Mouse (Mus musculus) right cerebral cortex, postnatal 14 days (tissue): ENCODE measurements at regions not wholly inside any gene's neighbourhood (a gene's known extent, or its start where the extent isn't known, plus 50 kb on each side); places are given as distances from the start of the nearest gene placed in this dataset.
"Not testable (repeated sequence)": the region's sequence is repeated elsewhere in the genome, so short reads cannot be mapped to it uniquely, and the experiment has no call there.

Experiments
- DNase-seq: peaks from one replicate; pipeline ENCODE4 v3.0.0; 2022

DNA sequence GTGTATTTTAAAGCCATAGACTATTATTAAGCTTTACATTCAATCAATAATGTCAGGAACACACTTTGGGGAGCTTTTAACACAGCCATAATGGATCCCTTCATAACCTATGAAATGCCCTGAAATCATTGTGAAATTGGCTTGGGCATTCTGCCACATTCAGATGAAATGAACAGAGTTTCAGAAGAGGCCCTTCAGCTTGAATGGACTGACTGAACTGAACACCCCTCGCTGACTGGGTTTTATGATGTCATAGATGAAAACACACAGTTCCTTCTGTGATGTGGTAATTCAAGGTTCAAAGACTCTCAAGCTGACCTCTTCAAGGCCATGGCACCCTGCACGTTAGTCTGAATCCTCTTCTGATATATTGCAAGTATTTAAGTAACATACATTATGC lies 298.4 kb upstream of the Ercc4 start:
- no peak for DNase-seq

DNA sequence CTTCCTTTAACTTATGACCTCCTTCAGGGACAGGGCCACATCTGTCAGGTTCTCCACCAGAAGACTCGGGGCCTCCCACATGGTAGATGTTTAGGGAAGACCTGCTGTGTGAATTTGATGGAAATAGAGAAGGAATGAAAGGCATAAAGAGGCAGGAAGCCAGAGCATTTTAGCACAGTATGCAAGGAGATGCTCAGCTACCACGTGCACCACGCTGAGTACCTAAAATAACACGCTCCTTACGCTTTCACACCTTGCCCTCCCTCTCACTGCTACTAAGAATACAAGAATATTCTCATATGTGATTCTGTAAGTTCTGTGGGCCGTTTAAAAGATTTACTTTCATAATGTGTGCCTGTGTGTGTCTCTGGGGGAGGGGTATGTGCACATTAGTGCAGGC lies 284.8 kb upstream of the Ercc4 start:
- no peak for DNase-seq

DNA sequence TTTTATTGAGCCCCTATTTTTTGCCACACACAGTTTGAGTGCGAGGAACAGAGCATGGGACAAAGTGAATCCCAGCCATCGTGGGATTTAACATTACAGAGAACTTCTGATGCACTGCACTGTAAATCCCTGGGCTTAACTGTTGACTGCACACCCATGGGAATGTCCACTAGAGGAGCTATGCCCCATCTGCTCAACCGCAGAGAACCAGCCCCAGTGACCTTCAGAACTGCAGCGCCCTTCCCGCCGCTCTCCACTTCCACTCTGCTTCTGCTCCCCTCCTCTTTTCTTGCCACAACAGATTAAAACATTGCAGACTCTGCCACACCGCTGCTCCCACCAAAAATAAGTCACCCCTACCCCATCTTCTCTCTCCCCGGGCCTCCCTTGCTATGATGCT lies 283.3 kb upstream of the Ercc4 start:
- no peak for DNase-seq

DNA sequence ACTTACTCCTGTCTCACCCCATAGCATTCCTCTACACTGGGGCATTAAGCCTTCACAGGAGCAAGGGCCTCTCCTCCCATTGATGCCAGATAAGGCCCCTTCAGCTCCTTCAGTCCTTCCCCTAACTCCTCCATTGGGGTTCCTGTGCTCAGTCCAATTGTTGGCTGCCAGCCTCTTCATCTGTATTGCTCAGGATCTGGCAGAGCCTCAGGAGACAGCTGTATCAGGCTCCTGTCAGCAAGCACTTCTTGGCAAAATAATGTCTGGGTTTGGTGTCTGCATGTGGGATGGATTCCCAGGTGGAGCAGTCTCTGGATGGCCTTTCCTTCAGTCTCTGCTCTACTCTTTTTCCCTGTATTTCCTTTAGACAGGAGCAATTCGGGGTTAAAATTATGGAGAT lies 278.2 kb upstream of the Ercc4 start:
- not testable (repeated sequence) for DNase-seq

DNA sequence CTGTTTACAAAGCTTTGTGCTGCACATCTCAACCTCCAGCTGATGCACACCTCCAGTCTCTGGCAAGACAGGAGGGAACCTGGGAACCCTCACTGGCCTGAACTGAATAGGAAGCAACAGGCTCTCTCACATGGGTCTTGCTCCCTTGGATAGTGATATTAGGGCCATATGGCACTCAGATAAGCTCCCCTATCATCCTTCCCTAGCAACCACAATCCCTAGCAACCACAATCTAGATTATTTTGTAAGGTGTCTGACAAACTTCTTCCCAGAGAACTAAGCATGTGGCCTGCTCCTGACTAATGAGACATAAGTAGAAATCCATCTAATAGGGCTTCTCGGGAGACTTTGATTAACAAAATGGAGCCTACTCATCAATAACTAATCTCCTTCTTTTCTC lies 253.1 kb upstream of the Ercc4 start:
- no peak for DNase-seq

DNA sequence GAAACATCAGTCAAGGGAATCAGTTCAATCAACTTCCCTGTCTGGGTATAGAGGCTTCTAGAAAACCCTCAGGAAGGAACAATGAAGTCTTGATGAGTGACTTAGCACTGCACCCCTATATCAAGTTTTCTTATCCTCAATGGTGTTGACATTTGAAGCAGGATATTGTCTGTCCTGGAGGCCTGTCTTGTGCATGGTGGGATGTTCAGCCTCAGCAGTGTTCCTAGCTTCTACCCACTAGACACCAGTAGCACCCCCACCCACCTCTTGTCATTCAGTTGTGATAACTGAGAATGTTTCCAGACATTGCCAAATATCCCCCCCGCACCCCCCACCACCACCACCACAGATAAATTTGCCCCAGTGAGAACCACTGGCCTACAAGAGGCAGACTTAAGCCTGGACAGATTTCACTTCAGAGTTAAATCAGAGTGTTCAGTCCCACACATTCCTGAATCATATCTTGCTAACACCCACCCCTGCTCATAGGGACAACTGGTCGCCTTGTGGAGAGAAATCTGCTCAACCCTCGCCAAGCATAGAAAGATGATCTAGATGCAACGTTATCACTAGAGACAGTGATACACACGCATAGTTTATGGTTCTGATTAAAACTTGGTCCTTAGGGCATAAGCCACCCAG lies 249.6 kb upstream of the Ercc4 start:
- no peak for DNase-seq

DNA sequence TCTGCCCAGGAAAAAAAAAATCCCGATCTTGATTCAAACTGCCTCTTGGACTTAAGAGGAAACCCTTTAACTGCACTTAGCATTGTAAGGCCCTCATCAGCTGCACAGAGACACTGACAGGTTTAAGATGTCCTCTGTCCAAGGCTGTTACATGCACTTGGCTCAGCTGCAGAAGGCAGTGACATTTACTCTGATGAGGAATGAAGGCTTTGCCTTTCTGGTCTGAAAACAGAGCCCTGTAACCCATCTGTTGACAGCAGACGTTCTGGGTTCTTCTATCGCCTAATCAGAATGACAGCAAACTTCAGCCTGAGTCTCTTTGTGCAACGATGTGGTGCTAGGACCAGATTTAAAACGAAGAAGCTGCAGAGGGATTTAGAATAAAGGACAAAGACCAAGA lies 246.9 kb upstream of the Ercc4 start:
- no peak for DNase-seq

DNA sequence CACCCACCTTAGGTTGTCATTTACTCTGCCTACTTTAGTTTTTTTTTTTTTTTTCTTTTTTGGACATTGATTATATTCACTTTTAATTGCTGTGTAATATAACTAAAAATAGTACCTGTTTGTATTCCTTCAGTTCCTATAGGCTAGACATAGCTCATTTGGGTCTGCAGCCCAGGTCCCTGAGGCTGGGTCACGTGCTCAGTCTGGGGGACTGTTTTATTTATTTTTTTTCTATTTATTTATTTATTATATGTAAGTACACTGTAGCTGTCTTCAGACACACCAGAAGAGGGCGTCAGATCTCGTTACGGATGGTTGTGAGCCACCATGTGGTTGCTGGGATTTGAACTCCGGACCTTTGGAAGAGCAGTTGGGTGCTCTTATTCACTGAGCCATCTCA lies 231.2 kb upstream of the Ercc4 start:
- not testable (repeated sequence) for DNase-seq

DNA sequence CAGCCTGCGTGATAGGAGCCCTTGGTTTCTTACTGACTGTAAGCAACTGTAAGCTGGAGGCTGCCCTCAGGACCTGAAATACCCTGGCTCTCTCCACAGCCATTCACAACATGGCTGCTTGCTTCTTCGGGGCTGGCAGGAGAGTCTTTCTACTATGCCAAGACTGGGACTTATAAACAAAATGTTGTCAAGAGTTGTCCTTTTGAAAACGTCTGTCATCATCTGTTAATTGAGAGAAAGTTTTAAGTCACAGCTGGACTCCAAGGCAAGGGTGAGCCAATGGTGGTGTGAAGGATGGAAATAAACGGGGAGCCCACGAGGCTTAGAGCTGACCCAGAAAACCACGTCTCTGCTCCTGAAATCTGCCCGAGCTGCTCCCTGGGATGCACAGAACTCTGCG lies 229.5 kb upstream of the Ercc4 start:
- no peak for DNase-seq

DNA sequence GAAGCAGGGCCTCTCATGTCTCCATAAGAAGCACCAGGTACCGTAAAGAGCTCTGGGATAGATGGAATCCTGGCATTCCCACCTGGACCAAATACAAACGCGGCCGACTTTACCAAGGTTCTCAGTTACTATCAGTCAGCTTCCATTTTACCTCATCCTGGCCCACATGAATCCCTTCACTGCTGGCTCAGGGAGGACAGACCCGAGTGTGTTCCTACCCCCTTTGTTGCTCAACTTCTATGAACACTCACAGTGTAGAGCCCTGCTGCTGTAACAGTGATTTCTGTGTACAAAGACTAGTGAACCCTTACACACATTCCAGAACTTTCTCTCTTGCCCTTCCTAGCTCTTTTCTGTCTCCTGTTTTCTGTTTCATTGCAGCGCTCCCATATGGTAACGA lies 229.0 kb upstream of the Ercc4 start:
- no peak for DNase-seq

DNA sequence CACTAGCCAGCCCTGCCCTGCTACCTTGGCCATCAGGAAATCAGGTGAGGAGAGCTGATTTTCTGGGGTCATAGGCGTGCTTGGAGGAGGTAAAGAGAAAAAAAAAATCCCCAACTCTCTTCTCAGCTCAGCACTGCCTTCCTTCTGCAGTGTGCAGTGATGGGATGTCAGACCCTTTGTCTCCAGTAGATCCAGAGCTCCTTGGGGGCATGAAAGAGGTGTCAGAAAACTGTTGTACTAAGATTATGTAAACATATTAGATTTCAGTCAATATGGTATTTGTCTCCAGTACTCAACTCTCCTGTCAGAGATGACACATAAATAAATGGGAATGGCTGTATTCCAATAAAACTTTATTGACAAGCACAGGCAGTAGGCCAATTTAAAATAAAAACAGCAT lies 226.8 kb upstream of the Ercc4 start:
- no peak for DNase-seq

DNA sequence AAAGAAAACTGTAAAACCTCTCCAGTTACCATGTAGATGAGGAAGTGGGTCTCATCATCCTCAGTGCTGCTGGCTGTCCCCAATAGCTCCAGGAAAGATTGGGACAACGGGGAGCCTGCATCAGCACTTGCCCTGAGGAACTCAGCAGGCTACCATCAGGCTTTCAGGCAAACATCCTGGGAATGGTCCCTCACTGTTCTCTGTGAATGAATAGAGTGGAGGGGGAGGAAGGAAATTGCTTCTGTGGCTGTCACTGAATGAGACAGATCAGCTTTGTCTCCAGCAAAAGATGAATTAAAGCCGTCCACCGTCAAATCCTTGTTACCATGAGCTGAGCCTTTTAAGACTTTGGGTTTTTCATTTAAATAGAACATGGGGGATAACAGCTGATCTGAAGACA lies 224.9 kb upstream of the Ercc4 start:
- DNase-seq = no peak

DNA sequence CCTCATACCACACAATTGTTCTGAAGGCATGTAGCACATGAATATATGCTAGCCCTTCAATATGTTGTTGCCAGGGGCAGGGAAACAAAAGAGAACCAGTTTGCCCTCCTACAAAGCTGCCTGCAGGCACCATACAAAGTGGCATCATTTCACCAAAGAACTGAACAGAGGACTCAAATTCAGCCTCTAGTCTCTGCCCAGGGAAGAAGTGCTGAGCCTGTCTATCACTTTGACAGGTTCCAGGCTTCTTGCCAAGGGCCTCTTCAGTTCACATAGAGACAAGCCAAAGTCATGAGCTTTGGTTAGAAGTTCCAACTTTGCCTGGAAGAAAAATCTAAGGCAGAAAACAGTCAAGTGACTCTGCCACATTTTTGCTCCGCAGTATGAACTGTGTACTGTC lies 223.4 kb upstream of the Ercc4 start:
- no peak for DNase-seq

DNA sequence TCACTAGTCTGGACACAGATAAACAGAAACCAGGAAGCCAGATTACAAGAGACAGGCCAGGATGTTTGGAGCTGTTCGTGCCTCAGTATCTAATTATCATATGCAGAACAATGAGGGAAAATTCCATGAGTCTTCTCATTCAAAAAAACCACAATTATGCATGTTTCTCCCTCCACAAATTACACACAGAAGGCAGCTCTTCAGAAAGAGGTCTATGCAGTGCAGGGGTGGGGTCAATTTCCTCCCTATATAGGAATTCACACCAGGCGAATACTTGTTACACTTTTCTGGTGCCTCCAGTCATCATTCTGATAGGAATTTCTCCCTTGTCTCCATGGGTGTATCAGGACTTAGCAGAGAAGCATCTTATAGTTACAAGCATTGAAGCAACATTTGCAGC lies 222.1 kb upstream of the Ercc4 start:
- DNase-seq = no peak

DNA sequence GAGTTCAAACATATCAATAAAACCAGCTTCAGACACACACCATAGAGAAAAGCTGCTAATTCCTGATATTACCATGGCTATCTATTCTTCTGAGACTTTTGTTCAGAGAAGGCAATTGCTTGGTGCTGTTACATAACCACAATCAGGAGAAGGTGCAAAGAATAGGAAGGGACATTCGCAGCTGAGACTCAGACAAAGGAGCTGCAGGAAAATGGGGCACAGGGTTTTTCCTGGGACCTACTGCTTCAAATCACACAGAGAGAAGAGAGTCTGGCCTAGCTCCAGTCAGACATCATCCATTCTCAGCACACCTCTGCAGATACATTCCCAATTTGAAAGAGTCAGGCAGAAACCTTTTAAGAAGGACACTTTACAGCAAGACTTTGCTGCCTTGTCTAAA lies 219.4 kb upstream of the Ercc4 start:
- no peak for DNase-seq

DNA sequence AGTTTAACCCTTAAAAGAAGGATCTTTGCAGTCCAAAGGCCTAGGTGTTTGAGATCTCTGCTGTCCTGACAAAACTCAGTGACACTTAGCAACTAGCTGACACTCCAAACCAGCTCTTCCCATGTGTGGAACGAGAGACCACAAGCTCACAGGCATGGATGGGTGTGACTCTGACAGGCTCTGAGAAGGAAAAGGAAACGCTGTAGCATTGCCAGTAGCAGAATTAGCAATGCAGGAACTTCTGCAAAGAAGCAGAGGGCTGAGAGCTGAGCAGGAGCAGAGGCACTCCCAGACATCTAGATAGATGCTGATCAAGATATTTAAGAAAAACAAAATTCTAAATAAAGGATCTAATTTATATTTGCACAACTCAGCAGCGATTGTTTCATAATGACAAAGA lies 218.9 kb upstream of the Ercc4 start:
- DNase-seq = no peak

DNA sequence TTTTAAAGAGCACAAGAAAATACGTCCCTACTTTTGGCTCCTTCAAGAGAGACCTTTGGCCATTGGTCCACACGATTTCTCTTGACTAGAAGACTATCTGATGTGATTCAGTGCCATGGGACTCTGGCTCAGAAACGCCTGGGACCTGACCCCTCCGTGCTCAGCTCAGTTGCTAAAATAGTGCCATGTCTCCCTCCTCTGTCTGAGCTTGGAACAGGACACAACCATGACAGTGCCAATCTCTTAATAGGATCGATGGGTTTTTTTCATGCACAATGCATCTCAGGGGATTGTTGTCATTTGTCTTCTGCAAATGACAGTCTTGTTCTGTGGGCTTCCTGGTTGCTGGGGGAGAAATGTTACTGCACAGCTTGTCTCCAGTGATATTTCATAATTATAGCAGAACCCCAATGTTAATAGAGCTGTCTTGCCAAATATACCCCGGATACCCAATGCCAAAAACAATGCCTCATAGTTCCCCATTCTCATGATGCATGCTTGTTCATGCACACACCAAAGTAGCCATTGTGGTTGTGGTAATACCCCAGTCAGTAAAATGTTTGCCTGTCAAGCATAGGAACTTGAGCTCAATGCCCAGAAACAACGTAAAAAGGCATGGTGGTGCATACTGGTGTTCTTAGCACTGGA lies 216.7 kb upstream of the Ercc4 start:
- no peak for DNase-seq

DNA sequence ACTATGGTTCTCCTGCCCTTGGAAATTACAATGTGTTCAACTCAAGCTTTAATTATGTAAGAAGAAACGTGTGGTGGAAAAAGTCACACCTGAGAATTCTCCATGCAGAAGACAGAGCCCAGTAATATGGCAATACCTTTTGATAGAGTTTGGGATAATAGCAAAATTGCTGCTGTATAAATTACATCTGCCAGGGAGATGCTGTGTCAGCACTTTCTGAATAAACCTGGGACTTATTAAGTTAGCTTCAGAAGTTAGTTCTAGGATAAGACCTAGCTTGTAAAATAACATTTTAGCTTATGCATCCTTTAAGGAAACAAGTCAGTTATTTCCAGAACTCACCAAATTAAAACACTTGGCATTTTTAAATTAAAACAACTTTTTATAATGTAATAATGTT lies 212.2 kb upstream of the Ercc4 start:
- DNase-seq = no peak

DNA sequence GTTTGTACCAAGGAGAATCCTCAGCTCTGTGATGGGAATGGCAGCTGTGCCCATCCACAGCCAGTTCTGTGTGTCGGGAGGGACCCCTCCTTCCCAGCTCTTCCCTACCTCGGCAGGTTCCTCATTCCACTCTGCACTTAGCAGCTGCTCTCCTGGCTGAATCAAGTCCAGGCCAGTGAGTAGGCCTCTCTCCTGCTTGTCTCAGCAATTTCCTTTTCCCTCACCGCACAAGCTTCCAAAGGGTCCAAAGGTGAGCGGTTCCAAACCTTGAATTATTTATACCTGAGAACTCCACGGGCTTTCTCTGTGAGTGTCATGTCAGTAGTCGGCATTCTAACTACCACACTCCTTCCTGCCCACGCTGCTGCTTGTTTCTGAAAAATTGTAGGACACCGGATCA lies 208.8 kb upstream of the Ercc4 start:
- DNase-seq = no peak

DNA sequence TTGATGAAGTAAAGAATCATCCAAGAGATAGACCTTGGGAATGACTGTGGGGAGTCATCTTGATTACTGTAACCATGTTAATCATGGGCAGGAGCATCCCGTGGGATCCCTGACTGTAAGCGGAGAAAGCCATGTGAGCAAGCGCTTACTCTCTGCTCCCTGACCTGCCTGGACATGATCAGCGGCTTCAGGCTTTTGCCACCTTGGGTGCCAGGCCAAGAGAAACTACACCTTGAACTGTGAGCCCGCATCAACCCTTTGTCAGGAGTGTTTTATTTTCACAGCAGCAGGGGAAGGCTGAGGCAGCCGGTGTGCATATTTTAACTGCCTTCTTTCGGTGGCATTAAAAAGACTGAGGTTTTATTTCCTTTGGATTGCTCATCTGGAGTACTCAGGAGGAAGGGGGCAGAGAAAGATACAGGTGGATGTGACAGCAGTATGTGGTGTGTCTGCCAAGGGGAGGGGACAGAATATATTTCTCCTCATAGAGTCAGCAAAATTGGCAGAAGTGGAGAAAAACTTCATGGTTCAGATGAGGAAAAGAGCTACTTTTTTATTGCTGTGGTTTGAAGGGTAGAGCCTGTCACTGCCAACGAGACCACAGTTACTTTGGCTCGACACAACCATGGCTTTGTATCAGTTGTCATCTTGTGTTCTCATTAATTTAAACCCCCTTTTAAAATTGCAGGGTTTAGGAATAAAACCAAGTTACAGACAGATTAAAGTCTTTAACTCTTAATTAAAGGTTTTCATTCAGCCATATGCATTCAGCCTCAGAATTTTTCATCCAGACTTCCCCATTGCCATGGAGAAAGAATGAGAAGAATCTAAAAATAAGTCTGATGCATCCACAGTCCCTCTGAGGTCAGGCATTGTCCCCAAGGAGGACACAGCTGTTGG lies 208.1 kb upstream of the Ercc4 start:
- DNase-seq = no peak

DNA sequence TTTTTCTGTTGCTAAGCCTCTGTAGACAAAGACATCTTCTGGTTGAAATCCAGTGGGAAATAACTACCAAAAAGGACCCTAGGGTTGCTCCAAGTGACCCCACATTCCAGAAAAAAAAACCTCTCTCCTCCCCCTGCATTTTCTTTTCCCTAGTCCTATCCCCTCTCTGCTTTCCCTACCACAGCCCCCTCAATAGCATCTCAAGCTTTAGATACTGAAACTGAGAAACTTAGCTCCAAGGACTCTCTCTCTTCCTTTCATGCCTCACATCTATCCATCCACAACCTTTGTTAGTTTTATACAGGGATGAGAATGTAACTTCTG lies 207.5 kb upstream of the Ercc4 start:
- DNase-seq = no peak

DNA sequence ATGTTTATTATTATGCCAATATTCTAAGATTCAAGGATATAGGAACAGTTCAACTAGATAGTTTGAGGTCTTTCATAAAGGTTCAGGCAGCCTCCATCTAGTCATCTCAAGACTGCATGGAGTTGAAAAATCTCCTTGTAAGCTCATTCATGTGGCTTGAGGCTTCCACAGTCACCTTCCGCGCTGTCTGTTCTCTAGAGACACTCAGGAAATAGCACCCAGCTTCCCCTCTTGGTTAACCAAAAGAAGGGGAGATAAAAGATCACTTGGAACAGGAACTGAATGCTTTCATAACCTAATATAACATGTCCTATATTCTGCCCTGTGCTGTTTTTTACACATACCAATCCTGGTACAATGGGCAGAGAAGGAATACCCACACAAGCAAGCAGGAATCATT lies 206.3 kb upstream of the Ercc4 start:
- DNase-seq = no peak

DNA sequence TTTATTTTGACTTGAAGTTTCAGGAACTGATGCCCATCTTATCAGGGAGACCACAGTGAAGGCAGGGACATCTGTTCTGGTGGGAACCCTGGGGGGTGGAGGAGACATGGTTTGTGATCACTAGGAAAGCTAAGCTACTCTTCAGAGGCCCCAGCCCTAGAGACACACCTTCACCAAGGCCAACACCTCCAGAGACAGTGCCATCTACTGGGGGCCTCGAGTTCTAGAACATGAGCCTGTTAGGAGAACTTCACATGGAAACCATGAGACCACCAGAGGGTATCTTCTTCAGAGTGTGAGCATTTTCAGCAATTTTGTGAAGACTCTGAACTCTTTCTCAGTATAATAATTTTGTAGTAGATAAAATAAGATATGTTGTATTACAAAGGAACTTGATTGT lies 204.5 kb upstream of the Ercc4 start:
- no peak for DNase-seq

DNA sequence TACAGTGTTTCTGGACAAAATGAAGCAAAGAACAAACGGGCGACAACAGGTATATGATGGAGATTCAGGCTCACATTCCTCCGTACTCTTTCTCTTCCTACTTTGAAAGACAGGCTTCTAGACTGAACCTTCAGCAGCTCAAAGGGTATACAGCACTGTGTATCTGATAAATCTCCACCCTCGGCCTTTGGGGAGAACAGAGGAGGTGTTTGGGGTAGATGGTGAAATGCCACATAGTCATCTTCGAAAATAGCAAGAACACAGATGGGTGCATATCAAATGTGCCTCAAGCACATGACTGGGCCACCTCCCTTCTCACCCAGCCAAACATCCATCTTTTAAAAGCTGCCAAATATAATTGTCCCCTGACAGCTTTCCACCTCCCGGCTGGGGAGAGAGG lies 184.8 kb upstream of the Ercc4 start:
- no peak for DNase-seq

DNA sequence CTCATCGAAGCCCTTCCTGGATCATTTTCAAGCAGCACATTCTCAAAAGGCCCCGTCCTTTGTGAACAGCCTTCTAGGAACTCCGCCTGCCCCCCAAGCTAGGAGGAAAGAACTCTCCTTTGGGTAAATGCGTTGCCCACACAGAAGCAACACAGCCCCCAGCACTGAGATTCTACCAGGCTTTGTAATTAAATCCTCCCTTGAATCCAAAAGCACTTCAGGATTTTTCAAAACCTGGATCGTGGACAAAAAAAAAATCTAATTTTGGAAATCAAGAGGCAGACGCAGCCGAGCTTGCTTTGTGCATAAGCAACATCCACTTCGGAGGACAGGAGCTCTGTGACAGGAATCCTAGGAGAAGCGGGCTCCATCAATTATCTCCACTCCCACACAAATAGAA lies 183.6 kb upstream of the Ercc4 start:
- DNase-seq = peak; percentile 23
